Mouse (Mus musculus): ENCODE measurements around the gene Magix.

GRCm38 (mm10) chrX:7665739-7666502 is 15.1 kb downstream of the Magix start:
- TF ChIP-seq CTCF (IDR thresholded peaks at IDR 0.05; ENCODE audit: low read depth, low read length), result no peak
- no peak for TF ChIP-seq POLR2A (IDR thresholded peaks at IDR 0.05; ENCODE audit: extremely low read depth, insufficient read depth, low read length)
